Comparison of ENCODE assay signal across 8 mouse cellular contexts in the genomic region with DNA sequence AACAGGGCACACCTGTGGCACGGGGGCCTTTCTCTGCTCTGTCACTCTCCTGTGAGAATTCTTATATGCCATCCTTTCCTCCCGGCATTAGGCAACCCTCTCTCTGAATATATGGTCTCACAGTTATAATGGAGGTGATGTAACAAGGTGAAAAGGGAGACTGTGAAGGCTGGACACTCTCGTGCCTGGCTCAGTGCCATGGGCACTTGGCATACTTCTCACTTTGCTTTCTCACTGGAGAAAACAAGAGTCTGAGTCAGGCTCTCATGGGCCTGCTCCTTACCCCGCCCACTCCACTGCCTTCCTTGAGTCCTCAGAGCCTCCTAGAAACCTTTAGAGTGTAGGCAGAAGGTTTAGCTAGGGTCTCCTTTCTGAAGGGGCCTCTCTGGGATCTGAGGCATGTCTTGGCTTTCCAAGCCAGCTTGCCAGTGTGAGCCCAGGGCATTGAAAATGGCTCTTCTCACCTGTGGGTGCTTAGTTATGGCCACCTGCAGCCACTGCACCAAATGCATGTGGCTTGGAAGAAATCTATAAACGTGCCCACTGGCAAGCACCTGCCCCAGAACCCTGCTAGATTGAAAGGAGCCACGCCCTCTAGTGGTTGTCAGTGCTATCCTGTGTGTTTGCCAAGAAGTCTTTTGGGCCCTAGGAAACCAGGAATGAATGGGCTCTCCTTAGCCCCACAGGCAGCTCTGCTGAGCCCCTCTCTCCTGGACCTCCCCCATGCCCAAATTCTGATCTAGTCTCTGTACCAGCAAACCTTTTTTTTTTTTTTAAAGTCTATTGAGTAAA. TPM values are rescaled to one million over a fixed set of nuclear protein-coding genes. Genes with fewer than 3 reads are reported as not detected.
DNase-seq lines count a peak whose midpoint lies in the region; ATAC-seq and TF ChIP-seq lines count a peak whose summit lies in the region.

No protein-coding gene starts in this region.

- peak; percentile 51 for TF ChIP-seq CTCF in heart, postnatal 0 days (IDR thresholded peaks at IDR 0.05; ENCODE audit: low read depth)
- TF ChIP-seq CTCF in MEL (IDR thresholded peaks at IDR 0.05 in 2 of 3, conservative IDR thresholded peaks at IDR 0.05 in 1 of 3; ENCODE audit: control insufficient read depth in 1 of 3, insufficient read depth in 1 of 3, low read depth in 2 of 3, low read length in 3 of 3, poor library complexity in 1 of 3, severe bottlenecking in 1 of 3) = peak; percentile 60 to 65 (median 63)
- TF ChIP-seq CTCF in small intestine, adult 2 months (IDR thresholded peaks at IDR 0.05; ENCODE audit: extremely low read depth, insufficient read length, insufficient replicate concordance, low read depth, low read length) = peak; percentile 43; the same call in 1 of the 2 replicates

- DNase-seq in heart, postnatal 0 days (ENCODE audit: low spot score) = no peak
- no peak for DNase-seq in heart, postnatal 25 days (ENCODE audit: low spot score)
- peak; percentile 42 for DNase-seq in 416B (ENCODE audit: low read depth)
- DNase-seq in MEL (ENCODE audit: low read depth, low spot score) = peak; percentile 55
- DNase-seq in kidney, adult 9 months = peak; percentile 73
- no peak for DNase-seq in forebrain, embryonic 14.5 days (ENCODE audit: low spot score)

- TF ChIP-seq POLR2A in MEL (IDR thresholded peaks at IDR 0.05; ENCODE audit: control insufficient read depth in 1 of 2, insufficient read depth in 1 of 2, low read depth in 1 of 2, low read length in 2 of 2, poor library complexity in 1 of 2) = no peak
- TF ChIP-seq POLR2A in small intestine, adult 2 months (IDR thresholded peaks at IDR 0.05; ENCODE audit: low read depth, low read length) = no peak

- no peak for TF ChIP-seq EP300 in heart, postnatal 0 days (IDR thresholded peaks at IDR 0.05; ENCODE audit: low read depth)
- TF ChIP-seq EP300 in MEL (IDR thresholded peaks at IDR 0.05; ENCODE audit: low read depth in 1 of 2, low read length in 2 of 2) = no peak

- H3K9me3 ChIP-seq in heart, postnatal 0 days (replicated peaks; ENCODE audit: control insufficient read depth, low read length) = no peaks in the 10 kb centered on the region
- no peaks in the 10 kb centered on the region for H3K9me3 ChIP-seq in MEL (replicated peaks; ENCODE audit: insufficient read depth, low read length)
- H3K9me3 ChIP-seq in forebrain, embryonic 14.5 days (replicated peaks; ENCODE audit: control insufficient read depth, low read length) = no peaks in the 10 kb centered on the region

- H3K27ac ChIP-seq in heart, postnatal 0 days (ENCODE audit: low read depth) = no peak overlapping the region
- H3K27ac ChIP-seq in MEL (ENCODE audit: control insufficient read depth, low read depth, low read length) = no peak overlapping the region
- no peak overlapping the region for H3K27ac ChIP-seq in small intestine, adult 2 months (ENCODE audit: insufficient read depth, low read depth, low read length)
- no peak overlapping the region; the same call in 1 of the 2 replicates for H3K27ac ChIP-seq in forebrain, embryonic 14.5 days (ENCODE audit: low read depth, low read length)

- H3K4me1 ChIP-seq in heart, postnatal 0 days (ENCODE audit: control insufficient read depth, insufficient read depth) = peaks cover 20% of the 10 kb centered on the region
- H3K4me1 ChIP-seq in MEL (ENCODE audit: control insufficient read depth in 1 of 2, insufficient read depth in 2 of 2, low read length in 2 of 2) = peaks cover 0 to 3% of the 10 kb centered on the region in 2 experiments; a peak in 2 of 4 replicates
- H3K4me1 ChIP-seq in small intestine, adult 2 months (ENCODE audit: control insufficient read depth, insufficient read depth, insufficient read length, low read length) = peaks cover 15% of the 10 kb centered on the region
- H3K4me1 ChIP-seq in forebrain, embryonic 14.5 days (ENCODE audit: control insufficient read depth, insufficient read depth, low read length) = peaks cover 45% of the 10 kb centered on the region

- no peak overlapping the region for H3K4me3 ChIP-seq in heart, postnatal 0 days (ENCODE audit: low read depth, low read length)
- H3K4me3 ChIP-seq in MEL (ENCODE audit: control insufficient read depth in 1 of 2, insufficient read depth in 1 of 2, low read depth in 2 of 2, low read length in 2 of 2) = no peak overlapping the region
- no peak overlapping the region for H3K4me3 ChIP-seq in small intestine, adult 2 months (ENCODE audit: low read depth, low read length)
- no peak overlapping the region for H3K4me3 ChIP-seq in forebrain, embryonic 14.5 days (ENCODE audit: low read depth, low read length)

- no peak for ATAC-seq in heart, postnatal 0 days (ENCODE audit: insufficient read depth, low read depth)
- ATAC-seq in inflammation-experienced regulatory T-cells, adult 6 months = no peak
- no peak for ATAC-seq in forebrain, embryonic 14.5 days

- 32% methylated on average over 6 of the region's 6 CpGs for WGBS in heart, postnatal 0 days
- WGBS in small intestine, adult 2 months = 39% methylated on average over 6 of the region's 6 CpGs
- WGBS in forebrain, embryonic 14.5 days = 46% methylated on average over 6 of the region's 6 CpGs

- H3K9ac ChIP-seq in heart, postnatal 0 days (replicated peaks; ENCODE audit: low read depth, low read length) = no peak overlapping the region
- no peak overlapping the region for H3K9ac ChIP-seq in MEL (ENCODE audit: control insufficient read depth, low read depth, low read length, poor library complexity, severe bottlenecking)
- no peak overlapping the region for H3K9ac ChIP-seq in forebrain, embryonic 14.5 days (ENCODE audit: low read length)

- H3K79me2 ChIP-seq in MEL (ENCODE audit: control insufficient read depth, insufficient read depth, low read length, poor library complexity) = no peaks in the 10 kb centered on the region

- intact Hi-C loops in heart, postnatal 25 days (cut with DNase I) = no loop called here

- no peaks in the 10 kb centered on the region for H3K36me3 ChIP-seq in heart, postnatal 0 days (replicated peaks; ENCODE audit: control insufficient read depth, insufficient read depth, low read length)
- no peaks in the 10 kb centered on the region for H3K36me3 ChIP-seq in MEL (ENCODE audit: control insufficient read depth in 1 of 2, insufficient read depth in 2 of 2, low read length in 2 of 2)
- no peaks in the 10 kb centered on the region for H3K36me3 ChIP-seq in small intestine, adult 2 months (ENCODE audit: control insufficient read depth, insufficient read depth, low read length)
- H3K36me3 ChIP-seq in forebrain, embryonic 14.5 days (ENCODE audit: control insufficient read depth, insufficient read depth, low read length) = no peaks in the 10 kb centered on the region

- peak; percentile 24 for TF ChIP-seq RAD21 in MEL (IDR thresholded peaks at IDR 0.05; ENCODE audit: low read depth, low read length)

- H3K27me3 ChIP-seq in heart, postnatal 0 days (ENCODE audit: control insufficient read depth, insufficient read depth, low read length) = no peaks in the 10 kb centered on the region
- no peaks in the 10 kb centered on the region for H3K27me3 ChIP-seq in MEL (ENCODE audit: control insufficient read depth in 1 of 2, insufficient read depth in 2 of 2, low read length in 2 of 2)
- no peaks in the 10 kb centered on the region for H3K27me3 ChIP-seq in small intestine, adult 2 months (ENCODE audit: control insufficient read depth, insufficient read depth, low read length)
- no peaks in the 10 kb centered on the region for H3K27me3 ChIP-seq in forebrain, embryonic 14.5 days (replicated peaks; ENCODE audit: control insufficient read depth, insufficient read depth, low read length)

- H3K4me2 ChIP-seq in heart, postnatal 0 days (ENCODE audit: low read depth, low read length) = no peak overlapping the region
- no peak overlapping the region for H3K4me2 ChIP-seq in forebrain, embryonic 14.5 days (ENCODE audit: low read length)

TF ChIP-seq in MEL, 35 proteins besides CTCF, POLR2A, EP300 and RAD21:
- TF ChIP-seq POLR2AphosphoS2 (IDR thresholded peaks at IDR 0.05; ENCODE audit: low read length) (no peak), NELFE (IDR thresholded peaks at IDR 0.05; ENCODE audit: low read depth, low read length) (no peak), SMC3 (IDR thresholded peaks at IDR 0.05; ENCODE audit: low read depth, low read length) (peak; percentile 51), GABPA (IDR thresholded peaks at IDR 0.05; ENCODE audit: low read depth, low read length) (no peak), TAL1 (IDR thresholded peaks at IDR 0.05; ENCODE audit: low read length) (no peak), UBTF (IDR thresholded peaks at IDR 0.05; ENCODE audit: borderline replicate concordance, insufficient read depth, low read depth, low read length) (no peak), ZC3H11A (IDR thresholded peaks at IDR 0.05; ENCODE audit: low read depth, low read length) (0 out of 2 replicates have a peak, but pooled peaks have one; percentile 12)

RNA-seq across cellular contexts. Expression of a gene that starts 2.8 kb away (rescaled TPM):
- 0.23 and 0.89 TPM in 2 replicates for total RNA-seq in heart, postnatal 0 days (2014; rRNA removed; ENCODE audit: low replicate concordance)
- 1.0 TPM in 2 replicates for polyA plus RNA-seq in heart, postnatal 0 days (2015; fragmentation: Nextera tagmentation; extraction: Ambion mirVana)
- total RNA-seq in heart, postnatal 25 days (2021) = 1 to 10 TPM; 1.1 to 1.4 TPM
- total RNA-seq in MEL (2012; rRNA removed) = 0.03 TPM in 1 of 2 replicates, not detected in the other
- polyA plus RNA-seq in MEL (2012; ENCODE audit: insufficient read depth in 1 of 2, insufficient read length in 2 of 2, low read depth in 1 of 2, low replicate concordance in 2 of 2, missing spikeins in 1 of 2) = not detected
- 0.06 and 0.22 TPM in 2 replicates for polyA plus RNA-seq in small intestine, adult 2 months (2012; rRNA removed)
- under 1 TPM in 1 of 3 experiments, not detected in 2; 0.20 TPM for polyA plus RNA-seq in inflammation-experienced regulatory T-cells, adult 6 months (2017; shearing (Covaris generic))
- 9.5 and 12.2 TPM in 2 replicates for polyA plus RNA-seq in forebrain, embryonic 14.5 days (2014; fragmentation: Nextera tagmentation; extraction: Ambion mirVana)

RNA-seq across cellular contexts. Expression of a gene that starts 51.7 kb away (rescaled TPM):
- 122 and 170 TPM in 2 replicates for total RNA-seq in heart, postnatal 0 days (2014; rRNA removed; ENCODE audit: low replicate concordance)
- polyA plus RNA-seq in heart, postnatal 0 days (2015; fragmentation: Nextera tagmentation; extraction: Ambion mirVana) = 112 and 113 TPM in 2 replicates
- 100 to 1,000 TPM; 240 to 243 TPM for total RNA-seq in heart, postnatal 25 days (2021)
- total RNA-seq in MEL (2012; rRNA removed) = 1.9 and 4.5 TPM in 2 replicates
- polyA plus RNA-seq in MEL (2012; ENCODE audit: insufficient read depth in 1 of 2, insufficient read length in 2 of 2, low read depth in 1 of 2, low replicate concordance in 2 of 2, missing spikeins in 1 of 2) = 10 to 100 TPM in 1 of 2 experiments, not detected in 1; 15.7 TPM
- 30.1 and 37.2 TPM in 2 replicates for polyA plus RNA-seq in small intestine, adult 2 months (2012; rRNA removed)
- polyA plus RNA-seq in inflammation-experienced regulatory T-cells, adult 6 months (2017; shearing (Covaris generic)) = 1 to 10 TPM in 2 of 3 experiments, under 1 TPM in 1; 0.99 to 3.1 (median 1.8) TPM
- polyA plus RNA-seq in forebrain, embryonic 14.5 days (2014; fragmentation: Nextera tagmentation; extraction: Ambion mirVana) = 4.0 and 4.8 TPM in 2 replicates

Comparison
In these comparisons a context has a peak if more than half of its experiments do, and no peak if none do; other contexts are left out.
1. DNase-seq: peak in 416B (single experiment), MEL (single experiment) and kidney, adult 9 months (single experiment); none in heart, postnatal 0 days (single experiment), heart, postnatal 25 days (single experiment) and forebrain, embryonic 14.5 days (single experiment).
2. Peak in every context shown above with its lines, with median percentiles within 50 percentile points of each other: CTCF ChIP-seq.